Mouse (Mus musculus) cerebellum, adult 2 months (tissue): ENCODE data around the gene Gbe1. TPM values are rescaled to one million over a fixed set of nuclear protein-coding genes. Genes with fewer than 3 reads are reported as not detected.

ENCODE experiments used
- DNase-seq, 2 experiments: peaks; one replicate each; pipeline ENCODE4 v3.0.0; 2021
- H3K27ac ChIP-seq: fragments of 200-500 bp; 2 replicates; pipeline ENCODE4 v1.5.1; 2012; ENCODE audit warnings: low read length, control low read depth, inconsistent platforms; ENCODE audit not compliant: insufficient read depth
- H3K27me3 ChIP-seq: fragments of 200-500 bp; 2 replicates; pipeline ENCODE4 v1.6.1; 2012; ENCODE audit warnings: inconsistent platforms, mild to moderate bottlenecking, low read length, moderate library complexity; ENCODE audit not compliant: control insufficient read depth, insufficient read depth
- H3K4me1 ChIP-seq: fragments of 200-500 bp; 2 replicates; pipeline ENCODE4 v1.6.1; 2011; ENCODE audit warnings: low read length; ENCODE audit not compliant: control insufficient read depth, insufficient read depth
- H3K4me3 ChIP-seq: fragments of 200-500 bp; replicated peaks from 2 replicates; pipeline ENCODE3; 2011; ENCODE audit warnings: mild to moderate bottlenecking, low read depth, low read length, control low read depth; ENCODE audit not compliant: insufficient read depth
- CTCF ChIP-seq: fragments of 200-500 bp; IDR thresholded peaks from 2 replicates; pipeline ENCODE4 v1.5.1; 2011; ENCODE audit warnings: low read depth, mild to moderate bottlenecking, control low read depth, low read length, moderate library complexity, borderline replicate concordance; ENCODE audit not compliant: insufficient read depth
- POLR2A ChIP-seq: fragments of 200-500 bp; IDR thresholded peaks from 2 replicates; pipeline ENCODE4 v1.6.1; 2011; ENCODE audit warnings: low read length, control low read depth, borderline replicate concordance; ENCODE audit not compliant: insufficient read depth
- WGBS: fragments of 180-500 bp; shearing (Covaris S2); methylation state at CpG from one replicate; pipeline ENCODE4 v1.1.7; 2018; 5-methylcytosine and 5-hydroxymethylcytosine counted together
- polyA plus RNA-seq: library from polyadenylated mRNA; depleted of rRNA; stranded (reverse); fragments of >200 nt; gene quantifications from 2 replicates; pipeline ENCODE4 v1.2.3, GENCODE M21; 2012

Gbe1 gene
- polyA plus RNA-seq, 1 experiment = 10.2 TPM

GRCm38 (mm10) chr16:70475583-70475982, 161.8 kb downstream of the Gbe1 start:
- TF ChIP-seq POLR2A = no peak
- no peak for TF ChIP-seq CTCF
- WGBS = 72% methylated on average over 3 of the region's 3 CpGs
- no peak overlapping the region for H3K4me3 ChIP-seq
- no peak overlapping the region for H3K27ac ChIP-seq
- no peak for DNase-seq
- H3K4me1 ChIP-seq = no peaks in the 10 kb centered on the region
- no peaks in the 10 kb centered on the region for H3K27me3 ChIP-seq

- Histone ChIP-seq H3K4me3 (no peak overlapping the region), H3K27ac (no peak overlapping the region), H3K27me3 (no peaks in the 10 kb centered on the region), H3K4me1 (no peaks in the 10 kb centered on the region)
- no peak for TF ChIP-seq POLR2A
- DNase-seq = no peak
- 91% methylated on average over 4 of the region's 4 CpGs for WGBS
Observed at GRCm38 (mm10) chr16:70476161-70476560, 162.4 kb downstream of the Gbe1 start.

GRCm38 (mm10) chr16:70480494-70480893, 166.7 kb downstream of the Gbe1 start:
- no peaks in the 10 kb centered on the region for H3K4me1 ChIP-seq
- H3K27ac ChIP-seq = no peak overlapping the region
- 99% methylated on average over 3 of the region's 3 CpGs for WGBS
- H3K4me3 ChIP-seq = no peak overlapping the region
- TF ChIP-seq CTCF = no peak
- no peak for TF ChIP-seq POLR2A
- H3K27me3 ChIP-seq = no peaks in the 10 kb centered on the region
- DNase-seq = no peak

- no peak for DNase-seq
- no peaks in the 10 kb centered on the region for H3K27me3 ChIP-seq
- no peaks in the 10 kb centered on the region for H3K4me1 ChIP-seq
- WGBS = 31% methylated on average over 1 of the region's 1 CpGs
- TF ChIP-seq POLR2A (no peak), CTCF (no peak)
- no peak overlapping the region for H3K27ac ChIP-seq
- no peak overlapping the region for H3K4me3 ChIP-seq
Observed at GRCm38 (mm10) chr16:70506457-70506856, 192.7 kb downstream of the Gbe1 start.

- Histone ChIP-seq H3K27me3 (no peaks in the 10 kb centered on the region), H3K4me3 (no peak overlapping the region), H3K27ac (no peak overlapping the region), H3K4me1 (no peaks in the 10 kb centered on the region)
- no peak for TF ChIP-seq POLR2A
- no peak for TF ChIP-seq CTCF
- 92% methylated on average over 3 of the region's 3 CpGs for WGBS
- no peak for DNase-seq
Observed at GRCm38 (mm10) chr16:70510938-70511337, 197.2 kb downstream of the Gbe1 start.

GRCm38 (mm10) chr16:70522861-70523260, 209.1 kb downstream of the Gbe1 start:
- Histone ChIP-seq H3K4me3 (no peak overlapping the region), H3K27ac (no peak overlapping the region), H3K4me1 (no peaks in the 10 kb centered on the region), H3K27me3 (no peaks in the 10 kb centered on the region)
- TF ChIP-seq POLR2A (no peak), CTCF (no peak)
- WGBS = 85% methylated on average over 2 of the region's 2 CpGs
- DNase-seq = no peak

- Histone ChIP-seq H3K27ac (no peak overlapping the region), H3K27me3 (no peaks in the 10 kb centered on the region), H3K4me1 (no peaks in the 10 kb centered on the region), H3K4me3 (no peak overlapping the region)
- WGBS = 91% methylated on average over 8 of the region's 8 CpGs
- DNase-seq = no peak
- TF ChIP-seq CTCF = no peak
- no peak for TF ChIP-seq POLR2A
Observed at GRCm38 (mm10) chr16:70523566-70523965, 209.8 kb downstream of the Gbe1 start.

GRCm38 (mm10) chr16:70524273-70524672, 210.5 kb downstream of the Gbe1 start:
- Histone ChIP-seq H3K4me3 (no peak overlapping the region), H3K4me1 (no peaks in the 10 kb centered on the region), H3K27me3 (no peaks in the 10 kb centered on the region), H3K27ac (no peak overlapping the region)
- no peak for DNase-seq
- WGBS = 92% methylated on average over 4 of the region's 4 CpGs
- TF ChIP-seq POLR2A = no peak
- TF ChIP-seq CTCF = no peak
